Mouse (Mus musculus): ENCODE measurements around the gene Xpa. TPM values are rescaled to one million over a fixed set of nuclear protein-coding genes. Genes with fewer than 3 reads are reported as not detected.
A peak's percentile ranks its signal among the peaks of the same experiment; 100 is the strongest.

Xpa gene
- not detected in 2 replicates for polyA plus RNA-seq (2012; ENCODE audit: insufficient read depth, insufficient read length, low replicate concordance, missing spikeins)

- WGBS: under 1% methylated on average over 70 of the region's 70 CpGs
- peak within 1 kb of the TSS; percentile 82 for H3K27ac ChIP-seq (ENCODE audit: insufficient read depth, low read depth, low read length)
- TF ChIP-seq CTCF (IDR thresholded peaks at IDR 0.05; ENCODE audit: insufficient read depth, low read depth, low read length): no peak
- peak; percentile 78 for TF ChIP-seq POLR2A (IDR thresholded peaks at IDR 0.05; ENCODE audit: insufficient read depth, low read depth, low read length)
- peaks cover 11% of the 10 kb centered on the region for H3K4me1 ChIP-seq (ENCODE audit: control insufficient read depth, insufficient read depth, low read length)
- H3K4me3 ChIP-seq (ENCODE audit: insufficient read depth, low read depth, low read length): peak within 1 kb of the TSS; percentile 71
These were observed at the start of gene Xpa for GRCm38 (mm10) chr4:46195781-46196487. Xpa (minus strand) TSS chr4:46196311.

- Histone ChIP-seq H3K4me1 (ENCODE audit: control insufficient read depth, insufficient read depth, low read length) (no peaks in the 10 kb centered on the region), H3K4me3 (ENCODE audit: insufficient read depth, low read depth, low read length) (no peak overlapping the region), H3K27ac (ENCODE audit: insufficient read depth, low read depth, low read length) (no peak overlapping the region)
- TF ChIP-seq POLR2A (IDR thresholded peaks at IDR 0.05; ENCODE audit: insufficient read depth, low read depth, low read length): no peak
- no peak for TF ChIP-seq CTCF (IDR thresholded peaks at IDR 0.05; ENCODE audit: insufficient read depth, low read depth, low read length)
- 82% methylated on average over 3 of the region's 3 CpGs for WGBS
These were observed 39.8 kb upstream of the Xpa start for GRCm38 (mm10) chr4:46235871-46236270.

- H3K4me1 ChIP-seq (ENCODE audit: control insufficient read depth, insufficient read depth, low read length): no peaks in the 10 kb centered on the region
- no peak overlapping the region for H3K4me3 ChIP-seq (ENCODE audit: insufficient read depth, low read depth, low read length)
- no peak overlapping the region for H3K27ac ChIP-seq (ENCODE audit: insufficient read depth, low read depth, low read length)
- TF ChIP-seq POLR2A (IDR thresholded peaks at IDR 0.05; ENCODE audit: insufficient read depth, low read depth, low read length): no peak
- no peak for TF ChIP-seq CTCF (IDR thresholded peaks at IDR 0.05; ENCODE audit: insufficient read depth, low read depth, low read length)
- WGBS: 89% methylated on average over 5 of the region's 5 CpGs
These were observed 38.6 kb upstream of the Xpa start for GRCm38 (mm10) chr4:46234739-46235138.

GRCm38 (mm10) chr4:46226972-46227535 is 30.9 kb upstream of the Xpa start:
- TF ChIP-seq POLR2A (IDR thresholded peaks at IDR 0.05; ENCODE audit: insufficient read depth, low read depth, low read length) (no peak), CTCF (IDR thresholded peaks at IDR 0.05; ENCODE audit: insufficient read depth, low read depth, low read length) (no peak)
- H3K27ac ChIP-seq (ENCODE audit: insufficient read depth, low read depth, low read length): no peak overlapping the region
- peaks cover 6% of the 10 kb centered on the region for H3K4me1 ChIP-seq (ENCODE audit: control insufficient read depth, insufficient read depth, low read length)
- H3K4me3 ChIP-seq (ENCODE audit: insufficient read depth, low read depth, low read length): no peak overlapping the region
- 30% methylated on average over 19 of the region's 19 CpGs for WGBS

- TF ChIP-seq CTCF (IDR thresholded peaks at IDR 0.05; ENCODE audit: insufficient read depth, low read depth, low read length) (no peak), POLR2A (IDR thresholded peaks at IDR 0.05; ENCODE audit: insufficient read depth, low read depth, low read length) (no peak)
- 84% methylated on average over 3 of the region's 3 CpGs for WGBS
- no peaks in the 10 kb centered on the region for H3K4me1 ChIP-seq (ENCODE audit: control insufficient read depth, insufficient read depth, low read length)
- no peak overlapping the region for H3K27ac ChIP-seq (ENCODE audit: insufficient read depth, low read depth, low read length)
- H3K4me3 ChIP-seq (ENCODE audit: insufficient read depth, low read depth, low read length): no peak overlapping the region
These were observed 25.0 kb upstream of the Xpa start for GRCm38 (mm10) chr4:46221090-46221489.

GRCm38 (mm10) chr4:46202562-46203126 is 6.5 kb upstream of the Xpa start:
- WGBS: 6% methylated on average over 23 of the region's 23 CpGs
- TF ChIP-seq POLR2A (IDR thresholded peaks at IDR 0.05; ENCODE audit: insufficient read depth, low read depth, low read length) (no peak), CTCF (IDR thresholded peaks at IDR 0.05; ENCODE audit: insufficient read depth, low read depth, low read length) (no peak)
- H3K27ac ChIP-seq (ENCODE audit: insufficient read depth, low read depth, low read length): no peak overlapping the region
- H3K4me1 ChIP-seq (ENCODE audit: control insufficient read depth, insufficient read depth, low read length): peaks cover 5% of the 10 kb centered on the region
- H3K4me3 ChIP-seq (ENCODE audit: insufficient read depth, low read depth, low read length): peak overlapping the region; percentile 14; the same call in 1 of the 2 replicates

GRCm38 (mm10) chr4:46201834-46202561 is 5.9 kb upstream of the Xpa start:
- WGBS: 9% methylated on average over 7 of the region's 7 CpGs
- Histone ChIP-seq H3K4me3 (ENCODE audit: insufficient read depth, low read depth, low read length) (no peak overlapping the region), H3K4me1 (ENCODE audit: control insufficient read depth, insufficient read depth, low read length) (peaks cover 5% of the 10 kb centered on the region), H3K27ac (ENCODE audit: insufficient read depth, low read depth, low read length) (no peak overlapping the region)
- TF ChIP-seq CTCF (IDR thresholded peaks at IDR 0.05; ENCODE audit: insufficient read depth, low read depth, low read length): no peak
- no peak for TF ChIP-seq POLR2A (IDR thresholded peaks at IDR 0.05; ENCODE audit: insufficient read depth, low read depth, low read length)

GRCm38 (mm10) chr4:46198064-46198463 is 2.0 kb upstream of the Xpa start:
- TF ChIP-seq POLR2A (IDR thresholded peaks at IDR 0.05; ENCODE audit: insufficient read depth, low read depth, low read length): no peak
- TF ChIP-seq CTCF (IDR thresholded peaks at IDR 0.05; ENCODE audit: insufficient read depth, low read depth, low read length): no peak
- peaks cover 16% of the 10 kb centered on the region for H3K4me1 ChIP-seq (ENCODE audit: control insufficient read depth, insufficient read depth, low read length)
- no peak overlapping the region for H3K27ac ChIP-seq (ENCODE audit: insufficient read depth, low read depth, low read length)
- 64% methylated on average over 5 of the region's 5 CpGs for WGBS
- no peak overlapping the region for H3K4me3 ChIP-seq (ENCODE audit: insufficient read depth, low read depth, low read length)

All from olfactory bulb, adult 2 months (tissue).